Mouse (Mus musculus): ENCODE measurements around the gene Gcnt1. TPM values are rescaled to one million over a fixed set of nuclear protein-coding genes. Genes with fewer than 3 reads are reported as not detected.

Gene Gcnt1
- 10 to 100 TPM; 14.7 to 17.7 TPM for polyA plus RNA-seq (2017; shearing (Covaris generic))

DNA sequence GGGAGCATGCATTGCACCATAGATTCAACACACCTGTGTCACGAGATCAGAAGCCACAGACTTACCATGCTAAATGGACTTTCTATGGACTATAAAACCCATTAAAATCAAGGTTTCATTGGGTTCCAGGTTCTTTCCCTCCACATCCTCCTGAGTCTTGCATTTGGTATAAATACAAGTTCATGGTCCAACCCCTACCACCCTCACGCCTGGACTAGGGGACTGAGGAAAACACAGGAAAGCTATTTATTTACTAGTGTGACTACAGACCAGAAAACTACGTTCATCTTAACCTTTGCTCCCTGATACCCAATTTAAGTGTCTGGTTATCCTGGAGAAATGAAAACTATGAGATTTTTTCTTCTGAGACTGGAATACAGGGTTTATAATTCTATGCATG is at the start of gene Gcnt1:
Gcnt1 (minus strand) TSS at position 144 of the 400 bp plus-strand sequence.

DNA sequence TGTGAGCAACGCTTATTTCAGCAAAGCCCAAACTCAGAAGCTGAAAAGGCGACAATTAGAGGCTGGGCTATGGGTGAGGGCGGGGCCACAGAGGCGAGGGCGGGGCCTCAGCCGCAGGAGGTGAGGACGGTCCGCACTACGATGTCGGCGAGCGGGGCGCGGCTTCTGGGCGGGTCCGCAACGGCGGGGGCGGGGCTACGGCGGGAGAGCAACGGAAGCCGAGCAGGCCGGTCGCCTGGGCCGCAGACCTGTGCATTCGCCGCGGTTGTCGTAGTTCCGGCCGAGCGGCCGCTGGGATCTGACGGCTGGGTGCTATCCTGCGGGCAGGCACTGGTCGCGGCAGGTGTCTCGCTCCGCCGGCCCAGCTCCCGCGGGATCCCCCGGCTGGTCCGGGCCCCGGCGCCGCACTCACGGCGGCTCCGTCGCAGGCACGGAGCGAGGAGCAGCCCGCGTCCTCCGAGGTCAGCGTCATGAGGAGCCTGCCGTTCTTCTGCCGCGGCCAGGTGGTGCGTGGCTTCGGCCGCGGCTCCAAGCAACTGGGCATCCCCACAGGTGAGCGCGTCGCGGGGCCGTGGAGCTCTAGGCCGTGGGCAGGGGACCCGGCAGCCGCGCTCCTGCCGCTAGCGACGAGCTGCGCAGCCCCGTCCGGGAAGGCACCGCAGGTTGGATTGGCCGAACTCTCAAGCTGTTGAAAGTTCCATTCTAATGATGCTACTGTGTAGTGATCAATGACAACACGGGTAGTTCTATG is 21.4 kb upstream of the Gcnt1 start, which contains the start of gene Rfk:
Rfk (plus strand) TSS at position 203 of the 751 bp plus-strand sequence.

Other genes with a start within 250 kb of the Gcnt1 start
- 100 to 1,000 TPM in 1 of 2 experiments, 10 to 100 TPM in 1; 85.9 to 111 TPM for gene Rfk, start 21.2 kb upstream of the Gcnt1 start, polyA plus RNA-seq (2017; shearing (Covaris generic))

All from inflammation-experienced regulatory T-cells (primary cell).